Mouse (Mus musculus): ENCODE results near the gene Prtg.
A peak's percentile ranks its signal among the peaks of the same experiment; 100 is the strongest.

The Prtg gene

GRCm38 (mm10) chr9:72806731-72807419 is at the start of gene Prtg:
TSS of gene Prtg (plus strand) at chr9:72806874.
- DNase-seq (ENCODE audit: low spot score): no peak

GRCm38 (mm10) chr9:72757143-72757542 is 49.5 kb upstream of the Prtg start:
- no peak for DNase-seq (ENCODE audit: low spot score)

- DNase-seq (ENCODE audit: low spot score): no peak
Observed at GRCm38 (mm10) chr9:72758705-72759131, 48.0 kb upstream of the Prtg start.

- peak; percentile 63 for DNase-seq (ENCODE audit: low spot score)
Observed at GRCm38 (mm10) chr9:72763050-72763718, 43.5 kb upstream of the Prtg start.

GRCm38 (mm10) chr9:72766789-72767349 is 39.8 kb upstream of the Prtg start:
- DNase-seq (ENCODE audit: low spot score): peak; percentile 78

GRCm38 (mm10) chr9:72775022-72775421 is 31.7 kb upstream of the Prtg start:
- no peak for DNase-seq (ENCODE audit: low spot score)

- no peak for DNase-seq (ENCODE audit: low spot score)
Observed at GRCm38 (mm10) chr9:72779004-72779403, 27.7 kb upstream of the Prtg start.

GRCm38 (mm10) chr9:72779733-72780132 is 26.9 kb upstream of the Prtg start:
- DNase-seq (ENCODE audit: low spot score): no peak

GRCm38 (mm10) chr9:72780694-72781093 is 26.0 kb upstream of the Prtg start:
- no peak for DNase-seq (ENCODE audit: low spot score)

GRCm38 (mm10) chr9:72781466-72781865 is 25.2 kb upstream of the Prtg start:
- no peak for DNase-seq (ENCODE audit: low spot score)

- no peak for DNase-seq (ENCODE audit: low spot score)
Observed at GRCm38 (mm10) chr9:72782121-72782520, 24.6 kb upstream of the Prtg start.

- no peak for DNase-seq (ENCODE audit: low spot score)
Observed at GRCm38 (mm10) chr9:72787732-72788131, 18.9 kb upstream of the Prtg start.

- DNase-seq (ENCODE audit: low spot score): no peak
Observed at GRCm38 (mm10) chr9:72790530-72791212, 16.0 kb upstream of the Prtg start.

GRCm38 (mm10) chr9:72791213-72791582 is 15.5 kb upstream of the Prtg start:
- no peak for DNase-seq (ENCODE audit: low spot score)

GRCm38 (mm10) chr9:72791681-72792080 is 15.0 kb upstream of the Prtg start:
- DNase-seq (ENCODE audit: low spot score): peak; percentile 52

GRCm38 (mm10) chr9:72795243-72795642 is 11.4 kb upstream of the Prtg start:
- DNase-seq (ENCODE audit: low spot score): no peak

- DNase-seq (ENCODE audit: low spot score): no peak
Observed at GRCm38 (mm10) chr9:72797136-72797621, 9.5 kb upstream of the Prtg start.

GRCm38 (mm10) chr9:72803280-72803679 is 3.4 kb upstream of the Prtg start:
- DNase-seq (ENCODE audit: low spot score): no peak

GRCm38 (mm10) chr9:72806146-72806545 is 528 bp upstream of the Prtg start:
- no peak for DNase-seq (ENCODE audit: low spot score)

- no peak for DNase-seq (ENCODE audit: low spot score)
Observed at GRCm38 (mm10) chr9:72807420-72808005, 839 bp downstream of the Prtg start.

GRCm38 (mm10) chr9:72808176-72808575 is 1.5 kb downstream of the Prtg start:
- no peak for DNase-seq (ENCODE audit: low spot score)

GRCm38 (mm10) chr9:72808586-72808985 is 1.9 kb downstream of the Prtg start:
- peak; percentile 12 for DNase-seq (ENCODE audit: low spot score)
